Mouse (Mus musculus) hindbrain, postnatal 0 days (tissue): ENCODE data around the gene Herpud2. TPM values are rescaled to one million over a fixed set of nuclear protein-coding genes. Genes with fewer than 3 reads are reported as not detected.
A peak's percentile ranks its signal among the peaks of the same experiment; 100 is the strongest.

ENCODE experiments used
- ATAC-seq: fragments of 200-750 bp; cut with Nextera tagmentation; 2 replicates; pipeline ENCODE4 v1.8.0; 2017; ENCODE audit warnings: mild to moderate bottlenecking, moderate TSS enrichment, moderate library complexity
- DNase-seq: peaks from one replicate; pipeline ENCODE4 v3.0.0-alpha.2; 2015; ENCODE audit warnings: low spot score
- H3K27ac ChIP-seq: fragments of 300-500 bp; sonication (generic); 2 replicates; pipeline ENCODE4 v1.5.1; 2014; ENCODE audit warnings: mild to moderate bottlenecking
- H3K27me3 ChIP-seq: fragments of 300-500 bp; sonication (generic); 2 replicates; pipeline ENCODE4 v1.6.1; 2014; ENCODE audit warnings: low read length, mixed read lengths; ENCODE audit not compliant: insufficient read depth
- H3K36me3 ChIP-seq: fragments of 300-500 bp; sonication (generic); 2 replicates; pipeline ENCODE4 v1.6.1; 2014; ENCODE audit warnings: low read length, mixed read lengths; ENCODE audit not compliant: insufficient read depth
- H3K4me1 ChIP-seq: fragments of 300-500 bp; sonication (generic); 2 replicates; pipeline ENCODE4 v1.6.1; 2014; ENCODE audit warnings: antibody characterized with exemption, low read length, mixed read lengths; ENCODE audit not compliant: insufficient read depth
- H3K4me2 ChIP-seq: fragments of 300-500 bp; sonication (generic); 2 replicates; pipeline ENCODE4 v1.6.1; 2014; ENCODE audit warnings: low read depth, mild to moderate bottlenecking, low read length, moderate library complexity, mixed read lengths
- H3K4me3 ChIP-seq: fragments of 300-500 bp; sonication (generic); 2 replicates; pipeline ENCODE4 v1.5.1; 2014; ENCODE audit warnings: low read length
- H3K9ac ChIP-seq: fragments of 300-500 bp; sonication (generic); replicated peaks from 2 replicates; pipeline ENCODE4 v1.6.1; 2014; ENCODE audit warnings: mild to moderate bottlenecking, low read length, moderate library complexity, mixed read lengths
- H3K9me3 ChIP-seq: fragments of 300-500 bp; sonication (generic); 2 replicates; pipeline ENCODE4 v1.6.1; 2016; ENCODE audit warnings: low read length, mixed read lengths
- CTCF ChIP-seq: IDR thresholded peaks from 2 replicates; pipeline ENCODE4 v1.5.1; 2016; ENCODE audit warnings: antibody characterized with exemption, control low read depth, low read depth
- WGBS: fragments of 180-500 bp; shearing (Covaris S2); extraction: QIAGEN DNeasy Blood & Tissue Kit; methylation state at CpG from one replicate; pipeline ENCODE4 v1.1.7; 2014; 5-methylcytosine and 5-hydroxymethylcytosine counted together
- polyA plus RNA-seq: library from polyadenylated mRNA; unstranded; fragments of >200 nt; fragmentation: Nextera tagmentation; extraction: Ambion mirVana; gene quantifications from 2 replicates; pipeline ENCODE4 v1.2.1, GENCODE M21; 2015
- total RNA-seq: library from RNA; depleted of rRNA; stranded (reverse); fragments of >200 nt; gene quantifications from 2 replicates; pipeline ENCODE4 v1.2.3, GENCODE M21; 2014

The Herpud2 gene
- total and polyA plus RNA-seq, 2 experiments from 2014 or later = 18.3 to 27.9 TPM

GRCm38 (mm10) chr9:25173171-25173570 is 21.6 kb upstream of the Herpud2 start:
- no peak overlapping the region for H3K9ac ChIP-seq
- DNase-seq (no peak), ATAC-seq (no peak)
- H3K36me3 ChIP-seq = no peaks in the 10 kb centered on the region
- H3K9me3 ChIP-seq = no peaks in the 10 kb centered on the region
- H3K27me3 ChIP-seq = no peaks in the 10 kb centered on the region
- 68% methylated on average over 4 of the region's 4 CpGs for WGBS
- no peak overlapping the region for H3K27ac ChIP-seq
- no peak for TF ChIP-seq CTCF
- H3K4me1 ChIP-seq = no peaks in the 10 kb centered on the region
- no peak overlapping the region for H3K4me3 ChIP-seq
- H3K4me2 ChIP-seq = no peak overlapping the region

GRCm38 (mm10) chr9:25169626-25170025 is 18.0 kb upstream of the Herpud2 start:
- Histone ChIP-seq H3K27me3 (no peaks in the 10 kb centered on the region), H3K4me3 (no peak overlapping the region), H3K36me3 (no peaks in the 10 kb centered on the region), H3K9me3 (no peaks in the 10 kb centered on the region), H3K9ac (no peak overlapping the region), H3K4me2 (no peak overlapping the region), H3K27ac (no peak overlapping the region), H3K4me1 (no peaks in the 10 kb centered on the region)
- ATAC-seq (no peak), DNase-seq (peak; percentile 25)
- peak; percentile 59 for TF ChIP-seq CTCF

DNA sequence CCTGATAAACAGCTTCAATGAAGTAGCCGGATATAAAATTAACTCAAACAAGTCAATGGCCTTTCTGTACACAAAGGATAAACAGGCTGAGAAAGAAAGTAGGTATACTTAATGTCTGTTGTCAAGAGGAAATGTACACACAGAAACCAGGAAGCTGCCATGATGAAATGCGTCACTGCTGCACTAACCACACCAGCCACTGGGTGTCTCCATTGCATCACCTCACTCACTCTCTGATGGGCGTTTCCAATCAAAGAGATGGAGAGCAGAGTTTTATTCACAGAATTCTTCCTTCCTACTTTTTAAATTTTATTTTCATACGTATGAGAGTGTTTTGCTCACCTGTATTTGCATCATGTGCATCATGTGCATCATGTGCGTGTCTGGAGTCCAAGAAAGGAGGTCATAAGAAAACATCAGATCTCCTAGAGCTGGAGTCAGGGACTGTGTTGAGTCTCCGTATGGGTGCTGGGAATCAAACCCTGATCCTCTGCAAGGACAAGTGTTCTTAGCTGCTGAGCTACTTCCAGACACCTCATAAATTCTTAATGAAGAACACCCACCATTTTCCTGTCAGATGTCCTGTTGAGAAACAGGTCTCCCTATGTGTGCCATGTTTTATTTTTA is 16.0 kb upstream of the Herpud2 start:
- Histone ChIP-seq H3K27me3 (no peaks in the 10 kb centered on the region), H3K36me3 (no peaks in the 10 kb centered on the region), H3K4me3 (no peak overlapping the region), H3K27ac (no peak overlapping the region), H3K9me3 (no peaks in the 10 kb centered on the region), H3K4me1 (no peaks in the 10 kb centered on the region), H3K9ac (no peak overlapping the region), H3K4me2 (no peak overlapping the region)
- TF ChIP-seq CTCF = peak; percentile 86
- peak; percentile 67; the same call in 1 of the 2 replicates for ATAC-seq
- peak; percentile 74 for DNase-seq
- WGBS = 33% methylated on average over 6 of the region's 6 CpGs

- DNase-seq = no peak
- no peak for ATAC-seq
- no peak overlapping the region for H3K9ac ChIP-seq
- H3K27me3 ChIP-seq = no peaks in the 10 kb centered on the region
- H3K4me3 ChIP-seq = no peak overlapping the region
- no peak overlapping the region for H3K4me2 ChIP-seq
- TF ChIP-seq CTCF = no peak
- H3K4me1 ChIP-seq = no peaks in the 10 kb centered on the region
- no peaks in the 10 kb centered on the region for H3K36me3 ChIP-seq
- WGBS = 82% methylated on average over 4 of the region's 4 CpGs
- no peaks in the 10 kb centered on the region for H3K9me3 ChIP-seq
- no peak overlapping the region for H3K27ac ChIP-seq
These were observed 6.6 kb upstream of the Herpud2 start for GRCm38 (mm10) chr9:25158218-25158617.

GRCm38 (mm10) chr9:25156377-25156776 is 4.8 kb upstream of the Herpud2 start:
- H3K4me2 ChIP-seq = no peak overlapping the region
- no peaks in the 10 kb centered on the region for H3K36me3 ChIP-seq
- DNase-seq (peak; percentile 23), ATAC-seq (no peak)
- H3K9me3 ChIP-seq = no peaks in the 10 kb centered on the region
- no peaks in the 10 kb centered on the region for H3K27me3 ChIP-seq
- H3K4me3 ChIP-seq = no peak overlapping the region
- no peak overlapping the region for H3K27ac ChIP-seq
- peak; percentile 38; the same call in 1 of the 2 replicates for TF ChIP-seq CTCF
- peaks cover 3% of the 10 kb centered on the region; the same call in 1 of the 2 replicates for H3K4me1 ChIP-seq
- 16% methylated on average over 1 of the region's 1 CpGs for whole genome bisulfite sequencing
- no peak overlapping the region for H3K9ac ChIP-seq

- no peak for TF ChIP-seq CTCF
- H3K9ac ChIP-seq = no peak overlapping the region
These were observed 1.4 kb upstream of the Herpud2 start for GRCm38 (mm10) chr9:25153066-25153465.

DNA sequence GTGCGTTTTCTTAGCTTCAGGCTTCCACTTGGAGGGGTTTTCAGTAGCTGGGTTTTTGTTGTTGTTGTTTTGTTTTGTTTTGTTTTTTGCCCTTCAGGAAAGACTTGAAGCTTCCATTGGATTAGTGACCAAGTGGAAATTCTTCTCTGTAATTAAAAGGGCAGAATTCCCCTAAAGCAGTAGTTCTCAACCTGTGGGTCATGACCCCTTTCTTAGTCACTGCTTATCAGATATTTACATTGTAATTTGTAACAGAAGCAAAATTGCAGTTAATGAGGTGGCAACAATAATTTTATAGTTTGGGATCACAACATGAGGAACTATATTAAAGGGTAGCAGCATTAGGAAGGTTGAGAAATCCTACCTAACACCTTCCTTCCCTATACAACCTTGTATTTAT is 837 bp upstream of the Herpud2 start:
- Histone ChIP-seq H3K27me3 (no peaks in the 10 kb centered on the region), H3K4me2 (peak overlapping the region; percentile 96), H3K4me3 (peak overlapping the region; percentile 89), H3K27ac (peak overlapping the region; percentile 99), H3K9ac (peak overlapping the region; percentile 98), H3K36me3 (no peaks in the 10 kb centered on the region), H3K4me1 (peaks cover 17% of the 10 kb centered on the region), H3K9me3 (no peaks in the 10 kb centered on the region)
- TF ChIP-seq CTCF = no peak
- DNase-seq (no peak), ATAC-seq (no peak)
- WGBS = 10% methylated on average over 1 of the region's 1 CpGs

More at GRCm38 (mm10) chr9:25153066-25153465, 1.4 kb upstream of the Herpud2 start:
- H3K4me1 ChIP-seq = peaks cover 17% of the 10 kb centered on the region
- no peaks in the 10 kb centered on the region for H3K36me3 ChIP-seq
- DNase-seq (no peak), ATAC-seq (no peak)
- H3K27ac ChIP-seq = no peak overlapping the region
- H3K4me3 ChIP-seq = no peak overlapping the region
- no peaks in the 10 kb centered on the region for H3K9me3 ChIP-seq
- H3K4me2 ChIP-seq = no peak overlapping the region
- no peaks in the 10 kb centered on the region for H3K27me3 ChIP-seq
